Mouse (Mus musculus) spleen, adult 2 months (tissue): ENCODE measurements around the gene A930017K11Rik.

Source experiments
- CTCF ChIP-seq: fragments of 200-500 bp; IDR thresholded peaks from 2 replicates; pipeline ENCODE4 v1.5.1; 2011; ENCODE audit warnings: mild to moderate bottlenecking, inconsistent platforms; ENCODE audit not compliant: insufficient read depth, insufficient read length, insufficient replicate concordance; ENCODE audit errors: extremely low read depth
- POLR2A ChIP-seq: fragments of 200-500 bp; IDR thresholded peaks from 2 replicates; pipeline ENCODE4 v1.6.1; 2011; ENCODE audit warnings: low read depth, low read length, inconsistent platforms

DNA sequence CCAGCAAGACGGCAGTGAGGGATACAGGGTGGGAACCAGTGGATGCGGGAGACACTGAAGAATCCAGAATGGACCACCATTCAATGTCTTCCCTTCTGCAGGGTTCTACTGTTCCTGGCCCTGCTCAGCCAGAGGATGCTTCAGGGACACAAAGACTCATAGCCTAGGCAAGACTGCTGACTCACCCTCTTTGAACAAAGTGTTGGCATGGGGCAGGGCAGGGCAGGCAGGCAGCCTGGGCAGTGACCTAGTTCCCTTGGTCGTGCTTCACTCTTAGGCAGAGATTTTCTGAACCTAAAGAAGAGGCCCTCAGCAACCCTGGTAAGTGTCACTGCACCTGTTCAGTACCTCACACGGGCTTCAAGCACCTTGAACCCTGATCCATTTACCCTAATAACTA lies 40.5 kb downstream of the A930017K11Rik start:
- TF ChIP-seq CTCF: no peak
- no peak for TF ChIP-seq POLR2A
